ENCODE assay signal across 20 mouse cellular contexts in the genomic region with DNA sequence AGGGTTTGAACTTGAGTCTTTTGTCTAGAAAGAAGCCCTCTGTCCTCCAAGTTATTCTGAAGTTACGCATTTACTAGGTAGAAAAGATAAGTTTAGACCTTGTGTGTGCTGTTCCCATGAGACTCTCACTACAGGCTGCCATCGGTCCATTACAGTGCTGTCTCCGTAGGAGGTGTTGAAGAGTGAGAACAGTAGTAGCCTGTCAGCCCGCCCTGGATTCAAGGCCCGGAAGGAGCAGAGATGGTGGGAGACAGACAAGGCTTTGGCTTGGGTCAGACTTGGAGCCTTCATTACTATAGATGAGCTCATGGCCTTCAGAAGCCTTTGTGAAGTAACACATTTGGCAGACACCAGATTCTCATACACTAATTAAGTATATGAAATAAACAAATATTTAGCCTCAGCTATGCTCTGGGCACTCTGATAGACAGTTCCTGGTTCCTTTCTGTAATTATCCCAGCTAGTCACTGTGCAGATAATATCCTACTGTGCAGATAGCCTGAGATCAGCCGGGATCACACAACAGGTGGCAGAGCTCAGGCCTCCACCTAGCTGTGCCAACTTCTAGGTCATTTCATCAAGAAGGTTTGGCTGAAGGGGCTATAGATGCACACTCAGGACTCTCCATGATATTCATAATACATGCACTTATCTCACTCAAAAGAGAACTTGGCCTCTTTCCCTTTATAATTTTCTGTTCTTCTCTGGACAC. TPM values are rescaled to one million over a fixed set of nuclear protein-coding genes. Genes with fewer than 3 reads are reported as not detected.
DNase-seq lines count a peak whose midpoint lies in the region; ATAC-seq and TF ChIP-seq lines count a peak whose summit lies in the region.
"Had no signal": no experiment of that assay in that cellular context is flagged by ENCODE, and none has a peak within 500 bp of the region (broad histone marks: within the 10 kb centered on the region; RNA-seq: fewer than 3 reads in every experiment).

No protein-coding gene starts in this region.

- DNase-seq in heart, adult 8-10 months (ENCODE audit: low spot score), result no peak
- DNase-seq in layer of hippocampus, adult 2 months (ENCODE audit: low spot score in 2 of 2), result no peak
- DNase-seq in layer of hippocampus, adult 9-11 months, result no peak
- DNase-seq in lung, postnatal 0 days (ENCODE audit: low spot score), result peak; percentile 80
- no peak for DNase-seq in lung, postnatal 14 days
- DNase-seq in neural tube, embryonic 10.5 days (ENCODE audit: extremely low spot score, low spot score), result no peak
- DNase-seq: adrenal gland, adult 2 months; adrenal gland, postnatal 25 days; cerebellum, adult 18-20 months; cerebellum, adult 9-11 months; cerebellum, postnatal 36 days; gastrocnemius, postnatal 10 days had no signal

- no peak overlapping the region for H3K4me2 ChIP-seq in heart, embryonic 12.5 days
- H3K4me2 ChIP-seq in lung, postnatal 0 days (replicated peaks; ENCODE audit: low read depth, low read length), result no peak overlapping the region
- H3K4me2 ChIP-seq: embryonic facial prominence, embryonic 13.5 days; forebrain, embryonic 12.5 days; hindbrain, embryonic 14.5 days had no signal

- WGBS in heart, embryonic 12.5 days, result 54% methylated on average over 6 of the region's 6 CpGs
- 64% methylated on average over 6 of the region's 6 CpGs for WGBS in lung, postnatal 0 days

- no peaks in the 10 kb centered on the region for H3K9me3 ChIP-seq in heart, embryonic 12.5 days (replicated peaks)
- H3K9me3 ChIP-seq in lung, postnatal 0 days (ENCODE audit: low read length), result no peaks in the 10 kb centered on the region
- H3K9me3 ChIP-seq: embryonic facial prominence, embryonic 13.5 days; forebrain, embryonic 12.5 days; hindbrain, embryonic 10.5 days had no signal

- peaks cover 55% of the 10 kb centered on the region for H3K4me1 ChIP-seq in heart, embryonic 12.5 days (replicated peaks)
- peaks cover 9% of the 10 kb centered on the region; the same call in 1 of the 2 replicates for H3K4me1 ChIP-seq in lung, postnatal 0 days (ENCODE audit: insufficient read depth, low read depth, low read length)

- peak overlapping the region; percentile 53 for H3K27ac ChIP-seq in heart, embryonic 12.5 days (ENCODE audit: poor library complexity, severe bottlenecking)
- no peak overlapping the region for H3K27ac ChIP-seq in layer of hippocampus, adult 2 months
- no peak overlapping the region for H3K27ac ChIP-seq in lung, postnatal 0 days (ENCODE audit: low read length)
- H3K27ac ChIP-seq: embryonic facial prominence, embryonic 13.5 days; forebrain, embryonic 12.5 days; hindbrain, embryonic 10.5 days; hindbrain, embryonic 14.5 days had no signal

- no peak for TF ChIP-seq EP300 in lung, postnatal 0 days (IDR thresholded peaks at IDR 0.05)

- ATAC-seq in heart, embryonic 12.5 days (ENCODE audit: insufficient number of reproducible peaks, low FRiP score), result no peak
- ATAC-seq in lung, postnatal 0 days, result peak; percentile 84
- ATAC-seq: forebrain, embryonic 16.5 days; inflammation-experienced regulatory T-cells, adult 6 months had no signal

- no peaks in the 10 kb centered on the region for H3K27me3 ChIP-seq in heart, embryonic 12.5 days (replicated peaks)
- no peaks in the 10 kb centered on the region for H3K27me3 ChIP-seq in lung, postnatal 0 days (replicated peaks; ENCODE audit: insufficient read depth, low read length)
- H3K27me3 ChIP-seq: CH12.LX; embryonic facial prominence, embryonic 13.5 days; forebrain, embryonic 12.5 days had no signal

- H3K36me3 ChIP-seq in heart, embryonic 12.5 days, result peaks cover 15% of the 10 kb centered on the region
- H3K36me3 ChIP-seq in lung, postnatal 0 days (ENCODE audit: insufficient read depth, low read length), result no peaks in the 10 kb centered on the region

- no peak overlapping the region for H3K4me3 ChIP-seq in heart, embryonic 12.5 days
- H3K4me3 ChIP-seq in layer of hippocampus, adult 2 months, result no peak overlapping the region
- H3K4me3 ChIP-seq in lung, postnatal 0 days (ENCODE audit: low read depth, low read length), result no peak overlapping the region
- H3K4me3 ChIP-seq: embryonic facial prominence, embryonic 13.5 days; forebrain, embryonic 12.5 days; hindbrain, embryonic 10.5 days had no signal

- TF ChIP-seq CTCF in layer of hippocampus, adult 2 months (conservative IDR thresholded peaks at IDR 0.05), result 0 out of 2 replicates have a peak, but pooled peaks have one; percentile 1
- no peak for TF ChIP-seq CTCF in lung, postnatal 0 days (IDR thresholded peaks at IDR 0.05)

- no peak overlapping the region for H3K9ac ChIP-seq in heart, embryonic 12.5 days
- no peak overlapping the region for H3K9ac ChIP-seq in lung, postnatal 0 days (replicated peaks; ENCODE audit: low read depth)
- H3K9ac ChIP-seq: embryonic facial prominence, embryonic 13.5 days; forebrain, embryonic 12.5 days; hindbrain, embryonic 14.5 days had no signal

RNA-seq across cellular contexts. Expression of a gene that starts 11.6 kb away (rescaled TPM):
- 55.4 and 62.2 TPM in 2 replicates for polyA plus RNA-seq in heart, embryonic 12.5 days (2016; fragmentation: Nextera tagmentation; extraction: Ambion mirVana)
- total RNA-seq in heart, adult 8-10 months (2022), result 10 to 100 TPM; 31.1 to 38.4 (median 35.6) TPM
- total RNA-seq in layer of hippocampus, adult 2 months (2021), result 10 to 100 TPM; 65.1 to 66.1 TPM
- 79.5 and 90.5 TPM in 2 replicates for polyA plus RNA-seq in lung, postnatal 0 days (2015; fragmentation: Nextera tagmentation; extraction: Ambion mirVana)

RNA-seq across cellular contexts. Expression of a gene that starts 11.8 kb away (rescaled TPM):
- polyA plus RNA-seq in heart, embryonic 12.5 days (2016; fragmentation: Nextera tagmentation; extraction: Ambion mirVana), result 4.4 and 5.1 TPM in 2 replicates
- 1 to 10 TPM; 1.4 to 2.0 (median 1.6) TPM for total RNA-seq in heart, adult 8-10 months (2022)
- 10 to 100 TPM; 79.7 to 81.8 TPM for total RNA-seq in layer of hippocampus, adult 2 months (2021)
- 9.8 and 10.7 TPM in 2 replicates for polyA plus RNA-seq in lung, postnatal 0 days (2015; fragmentation: Nextera tagmentation; extraction: Ambion mirVana)

Comparison
In these comparisons a context has a peak if more than half of its experiments do, and no peak if none do; other contexts are left out.
1. RNA of a gene that starts 11.8 kb away (total RNA-seq): 79.7 to 81.8 TPM in layer of hippocampus, adult 2 months; 1.4 to 2.0 TPM in heart, adult 8-10 months; every median in the first group is over 10 times any median in the second.